Mouse (Mus musculus): Measurements from ENCODE around the gene Setd5.

Setd5 gene

GRCm38 (mm10) chr6:113184163-113184562, 107.0 kb downstream of the Setd5 start:
- DNase-seq (ENCODE audit: low read depth in 2 of 2, low spot score in 2 of 2) = no peak

- DNase-seq (ENCODE audit: low read depth in 2 of 2, low spot score in 2 of 2) = no peak
These were observed 107.8 kb downstream of the Setd5 start for GRCm38 (mm10) chr6:113184866-113185525.

- DNase-seq (ENCODE audit: low read depth in 2 of 2, low spot score in 2 of 2) = no peak
These were observed 116.7 kb downstream of the Setd5 start for GRCm38 (mm10) chr6:113193765-113194460.

- DNase-seq (ENCODE audit: low read depth in 2 of 2, low spot score in 2 of 2) = no peak
These were observed 117.3 kb downstream of the Setd5 start for GRCm38 (mm10) chr6:113194517-113194840.

- no peak for DNase-seq (ENCODE audit: low read depth in 2 of 2, low spot score in 2 of 2)
These were observed 117.9 kb downstream of the Setd5 start, which contains the start of gene Lhfpl4 for GRCm38 (mm10) chr6:113194841-113195595. TSS of gene Lhfpl4 (minus strand) at chr6:113195384.

- DNase-seq (ENCODE audit: low read depth in 2 of 2, low spot score in 2 of 2) = no peak
These were observed 118.4 kb downstream of the Setd5 start for GRCm38 (mm10) chr6:113195596-113195992.

Measured in CD8-positive naive resting alpha-beta T cell, adult 2 months (primary cell).